Comparison of ENCODE assay signal across 20 mouse cellular contexts in the genomic region with DNA sequence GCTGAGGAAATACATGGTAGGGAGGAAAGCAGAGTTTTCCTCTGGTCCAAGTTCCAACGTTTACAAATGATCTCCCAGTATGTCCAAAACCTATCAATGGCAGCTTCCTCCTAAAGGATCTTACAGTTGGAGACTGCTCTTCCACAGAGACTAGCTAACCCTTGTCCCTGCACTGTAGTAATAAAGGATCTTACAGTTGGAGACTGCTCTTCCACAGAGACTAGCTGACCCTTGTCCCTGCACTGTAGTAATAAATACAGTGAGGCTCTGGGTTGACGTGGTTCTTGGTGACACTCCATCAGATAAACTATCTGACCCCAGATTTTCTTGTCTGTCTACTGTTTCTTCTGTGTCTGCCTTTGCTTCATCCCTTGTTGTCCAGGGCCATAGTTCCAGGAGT. TPM values are rescaled to one million over a fixed set of nuclear protein-coding genes. Genes with fewer than 3 reads are reported as not detected.
"Had no signal": no experiment of that assay in that cellular context is flagged by ENCODE, and none has a peak within 500 bp of the region (broad histone marks: within the 10 kb centered on the region; RNA-seq: fewer than 3 reads in every experiment).

No protein-coding gene starts in this region.

- H3K4me2 ChIP-seq: neural tube, embryonic 15.5 days; stomach, embryonic 15.5 days had no signal

- H3K36me3 ChIP-seq: neural tube, embryonic 15.5 days; stomach, embryonic 15.5 days had no signal

- H3K27me3 ChIP-seq: neural tube, embryonic 15.5 days; stomach, embryonic 15.5 days had no signal

- H3K27ac ChIP-seq: neural tube, embryonic 15.5 days; stomach, embryonic 15.5 days; stomach, postnatal 0 days had no signal

- H3K9me3 ChIP-seq: neural tube, embryonic 15.5 days; stomach, embryonic 15.5 days had no signal

- H3K4me3 ChIP-seq: neural tube, embryonic 15.5 days; stomach, embryonic 15.5 days had no signal

- DNase-seq: retina, postnatal 1 day; right cerebral cortex, adult 18-20 months; right cerebral cortex, postnatal 14 days; right cerebral cortex, postnatal 25 days; right cerebral cortex, postnatal 4 days; spleen, adult 18-20 months; thymus, adult 18-20 months; thymus, adult 2 months; thymus, postnatal 14 days; thymus, postnatal 25 days; thymus, postnatal 36 days; thymus, postnatal 4 days had no signal

- H3K4me1 ChIP-seq: neural tube, embryonic 15.5 days; stomach, embryonic 15.5 days had no signal

- H3K9ac ChIP-seq: neural tube, embryonic 15.5 days; stomach, embryonic 15.5 days had no signal

RNA-seq across cellular contexts. Expression of gene Dlx5, which starts 59.0 kb away (rescaled TPM):
- total RNA-seq: neutrophil, adult 5-6 weeks had no signal
- polyA plus RNA-seq: neural tube, embryonic 14.5 days; small intestine, adult 2 months; spleen, adult 2 months; urinary bladder, adult 2 months had no signal
